Mouse (Mus musculus) brain, adult 2 months (tissue): ENCODE data around the gene Xlr4c.
"Not testable (repeated sequence)": the region's sequence is repeated elsewhere in the genome, so short reads cannot be mapped to it uniquely, and the experiment has no call there.

Experiments
- DNase-seq: peaks from one replicate; pipeline ENCODE4 v3.0.0; 2011; ENCODE audit warnings: low read depth, low spot score

Gene Xlr4c

GRCm38 (mm10) chrX:73242821-73243325 is at the start of gene Xlr4c:
Gene Xlr4c, minus strand, starts transcription at chrX:73243130.
- not testable (repeated sequence) for DNase-seq

DNA sequence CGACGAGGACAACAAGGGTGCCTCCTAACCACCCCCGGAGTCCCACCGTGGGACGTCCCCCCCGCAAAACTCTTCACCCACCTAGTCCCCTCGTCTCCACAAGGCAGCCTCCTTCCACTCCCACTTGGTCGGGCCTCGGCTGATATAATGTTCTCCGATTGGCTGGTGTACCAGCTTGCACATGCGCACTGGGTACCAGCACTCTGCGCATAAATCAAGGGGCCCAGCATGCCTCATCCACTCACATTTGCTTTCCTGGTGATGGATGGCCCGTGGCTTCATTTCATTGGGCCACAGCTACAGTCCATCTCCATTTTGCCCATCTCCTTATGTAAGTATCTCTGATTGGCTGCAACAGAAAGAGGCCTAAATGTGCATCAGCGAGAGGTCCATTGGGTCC is 22.3 kb upstream of the Xlr4c start, which contains the start of gene Xlr3c:
Gene Xlr3c (minus strand): TSS at position 121 of the 400 bp plus-strand sequence.
- not testable (repeated sequence) for DNase-seq

GRCm38 (mm10) chrX:73262428-73262827 is 19.5 kb upstream of the Xlr4c start:
- peak; percentile 36 for DNase-seq

DNA sequence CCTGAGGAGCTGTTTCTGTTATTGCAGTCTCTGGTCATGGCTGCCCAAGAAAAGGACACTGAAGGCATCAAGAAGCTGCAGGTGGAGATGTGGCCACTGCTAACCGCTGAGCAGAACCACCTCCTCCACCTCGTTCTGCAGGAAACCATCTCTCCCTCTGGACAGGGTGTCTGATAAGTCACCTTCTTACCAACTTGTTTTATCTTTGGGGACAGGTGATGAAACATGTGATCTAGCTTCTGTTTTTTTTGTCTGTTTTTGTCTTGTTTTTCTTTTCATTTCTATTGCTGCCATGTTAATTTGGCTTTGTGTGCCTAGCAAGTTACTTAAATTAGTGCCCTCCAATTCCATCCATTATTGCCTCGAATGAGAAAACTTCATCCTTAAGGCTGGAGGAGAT is 13.6 kb downstream of the Xlr4c start:
- DNase-seq: no peak

DNA sequence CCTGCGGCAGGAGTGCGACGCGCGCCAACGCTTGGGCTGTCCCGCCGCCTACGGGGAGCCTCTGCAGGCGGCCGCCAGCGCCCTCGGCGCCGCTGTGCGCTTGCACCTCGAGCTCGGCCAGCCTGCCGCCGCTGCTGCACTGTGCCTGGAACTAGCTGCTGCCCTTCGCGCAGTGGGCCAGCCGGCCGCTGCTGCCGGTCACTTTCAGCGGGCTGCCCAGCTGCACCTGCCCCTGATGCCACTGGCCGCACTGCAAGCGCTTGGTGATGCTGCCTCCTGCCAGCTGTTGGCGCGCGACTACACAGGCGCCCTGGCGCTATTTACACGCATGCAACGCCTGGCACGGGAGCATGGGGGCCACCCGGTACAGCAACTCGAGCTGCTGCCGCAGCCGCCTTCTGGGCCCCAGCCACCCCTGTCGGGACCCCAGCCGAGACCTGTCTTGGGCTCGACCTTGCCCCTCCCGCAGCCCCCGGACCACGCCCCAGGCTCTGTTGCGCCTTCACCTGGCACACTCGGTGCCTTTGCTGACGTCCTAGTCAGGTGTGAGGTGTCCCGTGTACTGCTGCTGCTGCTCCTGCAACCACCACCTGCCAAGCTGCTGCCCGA is 14.2 kb downstream of the Xlr4c start:
- DNase-seq: peak; percentile 70

- DNase-seq: peak; percentile 94
Measured at GRCm38 (mm10) chrX:73227914-73228605, 14.9 kb downstream of the Xlr4c start, which contains the start of gene F8a. Gene F8a, plus strand, starts transcription at chrX:73228291.

- DNase-seq: no peak
Measured at GRCm38 (mm10) chrX:73225365-73225764, 17.6 kb downstream of the Xlr4c start.

DNA sequence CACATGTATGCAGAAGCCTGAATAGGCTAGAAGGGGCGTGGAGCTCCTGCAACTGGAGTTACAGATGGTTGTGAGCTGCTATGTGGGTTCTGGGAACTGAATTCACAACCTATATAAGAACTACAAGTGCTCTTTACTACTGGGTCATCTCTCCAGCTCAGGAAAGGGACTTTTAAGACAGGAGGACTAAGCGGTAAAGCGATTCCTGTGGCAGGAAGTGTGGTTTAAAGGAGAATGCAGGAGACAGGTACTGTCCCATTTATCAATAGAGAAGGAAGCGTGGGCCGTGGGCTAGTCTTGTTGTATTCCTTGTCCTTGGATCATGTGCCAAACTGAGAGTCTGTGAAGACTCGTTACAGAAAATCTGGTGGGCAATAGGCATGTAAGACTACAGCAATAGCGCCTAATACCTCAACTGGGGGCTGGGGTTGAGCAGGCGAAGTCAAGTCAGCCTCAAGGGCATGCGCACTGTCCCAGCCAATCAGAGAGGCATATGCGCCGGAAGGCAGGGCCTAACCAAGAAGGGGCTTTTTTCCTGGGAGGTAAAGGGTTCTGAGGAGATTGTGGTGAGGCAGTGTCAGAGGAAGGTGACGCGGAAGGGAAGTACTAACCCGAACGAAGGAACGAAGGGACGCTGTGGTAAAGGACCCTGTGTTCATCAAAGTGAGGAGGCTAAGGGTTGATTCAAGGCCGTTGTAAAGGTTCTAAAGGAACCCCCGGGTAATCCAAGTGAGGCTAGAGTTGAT is 28.9 kb downstream of the Xlr4c start, which contains the start of gene Xlr4b:
Gene Xlr4b (plus strand): TSS at position 515 of the 746 bp plus-strand sequence.
- DNase-seq: not testable (repeated sequence)

DNA sequence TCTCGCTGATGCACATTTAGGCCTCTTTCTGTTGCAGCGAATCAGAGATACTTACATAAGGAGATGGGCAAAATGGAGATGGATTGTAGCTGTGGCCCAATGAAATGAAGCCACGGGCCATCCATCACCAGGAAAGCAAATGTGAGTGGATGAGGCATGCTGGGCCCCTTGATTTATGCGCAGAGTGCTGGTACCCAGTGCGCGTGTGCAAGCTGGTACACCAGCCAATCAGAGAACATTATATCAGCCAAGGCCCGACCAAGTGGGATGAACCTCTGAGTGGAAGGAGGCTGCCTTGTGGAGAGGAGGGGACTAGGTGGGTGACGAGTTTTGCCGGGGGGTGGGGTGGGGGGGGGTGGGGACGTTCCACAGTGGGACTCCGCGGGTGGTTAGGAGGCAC is 51.0 kb downstream of the Xlr4c start, which contains the start of gene Xlr3b:
Gene Xlr3b (plus strand): TSS at position 274 of the 400 bp plus-strand sequence.
- peak; percentile 27 for DNase-seq
